Mouse (Mus musculus) forebrain, embryonic 11.5 days (tissue): ENCODE measurements around the gene Rrnad1. TPM values are rescaled to one million over a fixed set of nuclear protein-coding genes. Genes with fewer than 3 reads are reported as not detected.

Source experiments
- ATAC-seq: fragments of 200-750 bp; cut with Nextera tagmentation; replicated peaks from 2 replicates; pipeline ENCODE4 v1.8.0; 2017; ENCODE audit warnings: moderate TSS enrichment; ENCODE audit not compliant: low FRiP score
- DNase-seq: peaks from one replicate; pipeline ENCODE4 v3.0.0-alpha.2; 2017; ENCODE audit warnings: low spot score
- H3K27ac ChIP-seq: fragments of 300-500 bp; sonication (generic); 2 replicates; pipeline ENCODE4 v1.5.1; 2014; ENCODE audit warnings: low read depth, low read length
- H3K27me3 ChIP-seq: fragments of 300-500 bp; sonication (generic); 2 replicates; pipeline ENCODE4 v1.6.1; 2014; ENCODE audit warnings: mild to moderate bottlenecking, low read length, mixed read lengths; ENCODE audit not compliant: control insufficient read depth, insufficient read depth
- H3K36me3 ChIP-seq: fragments of 300-500 bp; sonication (generic); 2 replicates; pipeline ENCODE4 v1.6.1; 2014; ENCODE audit warnings: mild to moderate bottlenecking, low read length, moderate library complexity, mixed read lengths; ENCODE audit not compliant: control insufficient read depth, insufficient read depth
- H3K4me1 ChIP-seq: fragments of 300-500 bp; sonication (generic); replicated peaks from 2 replicates; pipeline ENCODE4 v1.6.1; 2014; ENCODE audit warnings: low read length, mixed read lengths; ENCODE audit not compliant: control insufficient read depth, insufficient read depth
- H3K4me2 ChIP-seq: fragments of 300-500 bp; sonication (generic); 2 replicates; pipeline ENCODE4 v1.6.1; 2014; ENCODE audit warnings: low read depth, mild to moderate bottlenecking, low read length, moderate library complexity, mixed read lengths; ENCODE audit not compliant: severe bottlenecking
- H3K4me3 ChIP-seq: fragments of 300-500 bp; sonication (generic); 2 replicates; pipeline ENCODE4 v1.5.1; 2014; ENCODE audit warnings: low read depth, low read length
- H3K9ac ChIP-seq: fragments of 300-500 bp; sonication (generic); 2 replicates; pipeline ENCODE4 v1.6.1; 2014; ENCODE audit warnings: low read length
- H3K9me3 ChIP-seq: fragments of 300-500 bp; sonication (generic); 2 replicates; pipeline ENCODE4 v1.6.1; 2016; ENCODE audit warnings: low read length, mixed read lengths; ENCODE audit not compliant: control insufficient read depth
- WGBS: fragments of 180-500 bp; shearing (Covaris S2); extraction: QIAGEN DNeasy Blood & Tissue Kit; methylation state at CpG from one replicate; pipeline ENCODE4 v1.1.7; 2014; 5-methylcytosine and 5-hydroxymethylcytosine counted together
- polyA plus RNA-seq: library from polyadenylated mRNA; unstranded; fragments of >200 nt; fragmentation: Nextera tagmentation; extraction: Ambion mirVana; gene quantifications from 2 replicates; pipeline ENCODE4 v1.2.1, GENCODE M21; 2014

Rrnad1 gene
- polyA plus RNA-seq, 1 experiment from 2014 or later = 22.2 TPM

GRCm38 (mm10) chr3:87947056-87947810, 16.7 kb upstream of the Rrnad1 start:
- peak; percentile 4; the same call in 1 of the 2 replicates for ATAC-seq
- H3K4me3 ChIP-seq = peak overlapping the region; percentile 50
- no peaks in the 10 kb centered on the region for H3K27me3 ChIP-seq
- WGBS = 1% methylated on average over 26 of the region's 26 CpGs
- peak overlapping the region; percentile 75 for H3K9ac ChIP-seq
- peak; percentile 68 for DNase-seq
- peak overlapping the region; percentile 77 for H3K4me2 ChIP-seq
- H3K4me1 ChIP-seq = peaks cover 50% of the 10 kb centered on the region
- H3K36me3 ChIP-seq = no peaks in the 10 kb centered on the region; the same call in 1 of the 2 replicates
- H3K27ac ChIP-seq = peak overlapping the region; percentile 84
- H3K9me3 ChIP-seq = no peaks in the 10 kb centered on the region

- H3K4me1 ChIP-seq = peaks cover 44% of the 10 kb centered on the region
- peak overlapping the region; percentile 75 for H3K9ac ChIP-seq
- DNase-seq (no peak), ATAC-seq (no peak)
- peak overlapping the region; percentile 84 for H3K27ac ChIP-seq
- no peak overlapping the region for H3K4me3 ChIP-seq
- no peaks in the 10 kb centered on the region for H3K9me3 ChIP-seq
- H3K27me3 ChIP-seq = no peaks in the 10 kb centered on the region
- WGBS = 14% methylated on average over 1 of the region's 1 CpGs
- peak overlapping the region; percentile 77 for H3K4me2 ChIP-seq
- H3K36me3 ChIP-seq = peaks cover 2% of the 10 kb centered on the region; the same call in 1 of the 2 replicates
Measured at GRCm38 (mm10) chr3:87946541-87946860, 16.0 kb upstream of the Rrnad1 start.

- Histone ChIP-seq H3K4me3 (no peak overlapping the region), H3K27ac (peak overlapping the region; percentile 84), H3K27me3 (no peaks in the 10 kb centered on the region), H3K9ac (peak overlapping the region; percentile 75), H3K4me2 (peak overlapping the region; percentile 18; the same call in 1 of the 2 replicates), H3K36me3 (peaks cover 3% of the 10 kb centered on the region; the same call in 1 of the 2 replicates), H3K4me1 (peaks cover 44% of the 10 kb centered on the region), H3K9me3 (no peaks in the 10 kb centered on the region)
- ATAC-seq (no peak), DNase-seq (peak; percentile 63)
- WGBS = 3% methylated on average over 12 of the region's 12 CpGs
Measured at GRCm38 (mm10) chr3:87945781-87946540, 15.4 kb upstream of the Rrnad1 start.

GRCm38 (mm10) chr3:87944838-87945600, 14.5 kb upstream of the Rrnad1 start:
- Histone ChIP-seq H3K4me3 (no peak overlapping the region), H3K27me3 (no peaks in the 10 kb centered on the region), H3K9ac (peak overlapping the region; percentile 23), H3K36me3 (peaks cover 7% of the 10 kb centered on the region; the same call in 1 of the 2 replicates), H3K27ac (peak overlapping the region; percentile 84), H3K9me3 (no peaks in the 10 kb centered on the region), H3K4me1 (peaks cover 39% of the 10 kb centered on the region), H3K4me2 (0 out of 2 replicates have a peak overlapping the region, but pooled peaks have one; percentile 8)
- 4% methylated on average over 4 of the region's 4 CpGs for WGBS
- ATAC-seq (peak; percentile 22; the same call in 1 of the 2 replicates), DNase-seq (peak; percentile 59)

- peaks cover 10% of the 10 kb centered on the region; the same call in 1 of the 2 replicates for H3K36me3 ChIP-seq
- H3K4me1 ChIP-seq = peaks cover 35% of the 10 kb centered on the region
- H3K27ac ChIP-seq = no peak overlapping the region
- no peak overlapping the region for H3K9ac ChIP-seq
- no peak for ATAC-seq
- WGBS = 82% methylated on average over 7 of the region's 7 CpGs
- no peak for DNase-seq
- H3K4me2 ChIP-seq = no peak overlapping the region
- H3K9me3 ChIP-seq = no peaks in the 10 kb centered on the region
- H3K27me3 ChIP-seq = no peaks in the 10 kb centered on the region
- no peak overlapping the region for H3K4me3 ChIP-seq
Measured at GRCm38 (mm10) chr3:87943586-87943985, 13.1 kb upstream of the Rrnad1 start.

GRCm38 (mm10) chr3:87942471-87942870, 12.0 kb upstream of the Rrnad1 start:
- DNase-seq = no peak

GRCm38 (mm10) chr3:87940611-87941010, 10.1 kb upstream of the Rrnad1 start:
- ATAC-seq (no peak), DNase-seq (no peak)
- no peaks in the 10 kb centered on the region for H3K9me3 ChIP-seq
- H3K36me3 ChIP-seq = peaks cover 10% of the 10 kb centered on the region; the same call in 1 of the 2 replicates
- no peak overlapping the region for H3K4me2 ChIP-seq
- H3K4me3 ChIP-seq = no peak overlapping the region
- 65% methylated on average over 5 of the region's 5 CpGs for WGBS
- H3K9ac ChIP-seq = no peak overlapping the region
- H3K27ac ChIP-seq = no peak overlapping the region
- H3K4me1 ChIP-seq = peaks cover 12% of the 10 kb centered on the region
- H3K27me3 ChIP-seq = no peaks in the 10 kb centered on the region

More at GRCm38 (mm10) chr3:87942471-87942870, 12.0 kb upstream of the Rrnad1 start:
- Histone ChIP-seq H3K36me3 (peaks cover 10% of the 10 kb centered on the region; the same call in 1 of the 2 replicates), H3K4me3 (no peak overlapping the region), H3K4me1 (peaks cover 26% of the 10 kb centered on the region), H3K9ac (no peak overlapping the region), H3K27ac (no peak overlapping the region), H3K27me3 (no peaks in the 10 kb centered on the region), H3K4me2 (no peak overlapping the region), H3K9me3 (no peaks in the 10 kb centered on the region)
- whole genome bisulfite sequencing = 96% methylated on average over 2 of the region's 2 CpGs
- no peak for ATAC-seq

GRCm38 (mm10) chr3:87935776-87936175, 5.3 kb upstream of the Rrnad1 start:
- H3K9me3 ChIP-seq = no peaks in the 10 kb centered on the region
- H3K27me3 ChIP-seq = no peaks in the 10 kb centered on the region
- H3K4me2 ChIP-seq = no peak overlapping the region
- H3K4me3 ChIP-seq = no peak overlapping the region
- no peak overlapping the region for H3K27ac ChIP-seq
- peaks cover 10% of the 10 kb centered on the region; the same call in 1 of the 2 replicates for H3K4me1 ChIP-seq
- 94% methylated on average over 2 of the region's 2 CpGs for WGBS
- DNase-seq (peak; percentile 92), ATAC-seq (no peak; the same call in 1 of the 2 replicates)
- peak overlapping the region; percentile 23; the same call in 1 of the 2 replicates for H3K9ac ChIP-seq
- H3K36me3 ChIP-seq = peaks cover 17% of the 10 kb centered on the region; the same call in 1 of the 2 replicates
